Mouse (Mus musculus): Measurements from ENCODE around the gene Sc5d. TPM values are rescaled to one million over a fixed set of nuclear protein-coding genes. Genes with fewer than 3 reads are reported as not detected.

Sc5d gene
- polyA plus RNA-seq, 1 experiment from 2014 or later: 60.0 TPM

DNA sequence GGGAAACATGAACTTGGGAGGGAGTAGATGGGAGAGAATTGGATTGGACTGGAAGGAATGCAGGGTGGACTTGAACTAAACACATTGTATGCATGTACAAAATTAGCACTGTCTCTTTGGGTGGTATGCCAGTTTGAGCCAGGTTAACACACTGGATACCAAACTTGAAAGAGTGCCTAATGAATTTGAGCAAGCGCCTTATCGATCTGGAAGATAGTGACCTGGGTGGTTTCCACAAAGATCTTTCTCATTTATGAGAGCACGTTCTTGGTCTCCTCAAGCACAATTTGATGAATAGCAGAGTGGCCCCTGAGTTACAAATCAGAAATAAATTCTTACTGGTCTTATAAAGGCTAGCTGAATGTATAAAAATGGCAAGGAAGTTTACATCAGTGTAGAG lies 6.6 kb upstream of the Sc5d start:
- 95% methylated on average over 3 of the region's 3 CpGs for WGBS
- Histone ChIP-seq H3K9me3 (ENCODE audit: control insufficient read depth, low read length) (no peaks in the 10 kb centered on the region), H3K4me3 (ENCODE audit: low read depth, low read length) (no peak overlapping the region), H3K27me3 (ENCODE audit: control insufficient read depth, insufficient read depth, low read length) (no peaks in the 10 kb centered on the region), H3K27ac (ENCODE audit: low read depth, low read length) (no peak overlapping the region), H3K36me3 (ENCODE audit: control insufficient read depth, insufficient read depth, low read length) (no peaks in the 10 kb centered on the region), H3K9ac (ENCODE audit: low read length) (no peak overlapping the region), H3K4me1 (ENCODE audit: control insufficient read depth, insufficient read depth, low read length) (no peaks in the 10 kb centered on the region), H3K4me2 (no peak overlapping the region)
- ATAC-seq (ENCODE audit: low FRiP score) (no peak), DNase-seq (ENCODE audit: low spot score, missing footprints) (no peak)

DNA sequence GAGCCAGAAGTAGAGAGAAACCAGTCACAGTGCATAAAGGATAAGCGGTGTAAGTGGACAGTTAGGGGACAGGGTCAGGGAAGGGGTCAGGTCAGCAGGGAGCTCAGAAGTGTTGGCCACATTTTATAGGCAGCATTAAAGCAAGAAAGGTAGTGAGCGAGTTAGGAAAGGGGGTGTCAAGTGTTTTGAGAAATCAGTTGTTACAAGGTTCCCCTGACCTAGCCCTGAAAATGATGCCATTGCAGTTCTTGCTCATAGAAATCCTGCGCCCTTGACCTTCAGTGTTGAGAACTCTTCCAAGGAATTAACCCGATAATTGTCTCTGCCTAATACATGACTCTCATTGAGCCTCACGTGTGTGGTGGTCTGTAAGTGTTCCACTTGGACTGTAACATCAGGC lies 6.0 kb upstream of the Sc5d start:
- Histone ChIP-seq H3K4me2 (no peak overlapping the region), H3K27ac (ENCODE audit: low read depth, low read length) (no peak overlapping the region), H3K36me3 (ENCODE audit: control insufficient read depth, insufficient read depth, low read length) (no peaks in the 10 kb centered on the region), H3K4me3 (ENCODE audit: low read depth, low read length) (no peak overlapping the region), H3K9me3 (ENCODE audit: control insufficient read depth, low read length) (no peaks in the 10 kb centered on the region), H3K9ac (ENCODE audit: low read length) (no peak overlapping the region), H3K27me3 (ENCODE audit: control insufficient read depth, insufficient read depth, low read length) (no peaks in the 10 kb centered on the region), H3K4me1 (ENCODE audit: control insufficient read depth, insufficient read depth, low read length) (no peaks in the 10 kb centered on the region)
- no peak for DNase-seq (ENCODE audit: low spot score, missing footprints)
- ATAC-seq (ENCODE audit: low FRiP score): no peak
- 85% methylated on average over 5 of the region's 5 CpGs for WGBS

DNA sequence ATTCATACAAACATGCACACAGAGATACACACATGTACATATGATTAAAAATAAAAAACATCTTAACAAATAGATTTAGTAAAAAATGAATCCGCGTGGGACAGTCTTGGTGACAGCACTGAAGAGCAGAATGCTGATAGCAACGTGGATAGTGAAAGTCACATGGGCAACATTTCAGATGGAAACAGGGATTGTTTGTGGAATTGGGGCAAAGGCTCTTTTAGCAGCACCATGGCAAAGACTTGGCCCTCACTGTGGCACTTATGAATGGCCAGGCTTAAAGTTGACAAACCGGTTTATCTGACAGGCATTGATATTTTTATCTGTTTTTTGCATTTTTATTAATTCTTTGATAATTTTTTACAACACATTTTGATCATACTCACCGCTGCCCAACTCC lies 4.3 kb upstream of the Sc5d start:
- no peak for DNase-seq (ENCODE audit: low spot score, missing footprints)
- no peak overlapping the region for H3K4me3 ChIP-seq (ENCODE audit: low read depth, low read length)
- WGBS: 90% methylated on average over 5 of the region's 5 CpGs

DNA sequence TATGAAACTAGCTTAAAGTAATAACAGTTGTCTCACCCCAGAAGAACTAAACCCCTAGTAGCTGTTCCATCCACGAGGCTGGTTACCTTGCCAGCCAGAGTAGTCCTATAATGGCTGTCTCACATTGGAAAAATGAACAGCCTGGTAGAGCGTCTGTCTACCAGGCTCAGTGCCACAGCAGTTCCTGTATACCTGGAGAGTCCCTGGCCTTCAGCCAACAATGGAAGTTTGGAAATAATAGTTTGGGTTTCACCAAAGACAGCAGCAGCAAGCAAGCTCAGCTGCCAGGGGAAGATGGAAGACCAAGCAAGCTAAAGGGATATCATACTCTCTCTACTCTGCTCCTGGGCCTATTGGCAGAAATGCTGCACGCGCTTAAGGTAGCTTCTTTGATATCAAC lies 1.3 kb upstream of the Sc5d start:
- no peak for ATAC-seq (ENCODE audit: low FRiP score)
- WGBS: 91% methylated on average over 4 of the region's 4 CpGs
- no peak overlapping the region for H3K4me2 ChIP-seq

More for the DNA sequence above, 4.3 kb upstream of the Sc5d start:
- ATAC-seq (ENCODE audit: low FRiP score): no peak
- no peaks in the 10 kb centered on the region for H3K4me1 ChIP-seq (ENCODE audit: control insufficient read depth, insufficient read depth, low read length)
- H3K27me3 ChIP-seq (ENCODE audit: control insufficient read depth, insufficient read depth, low read length): no peaks in the 10 kb centered on the region
- no peak overlapping the region for H3K4me2 ChIP-seq
- H3K36me3 ChIP-seq (ENCODE audit: control insufficient read depth, insufficient read depth, low read length): no peaks in the 10 kb centered on the region
- H3K27ac ChIP-seq (ENCODE audit: low read depth, low read length): no peak overlapping the region
- H3K9me3 ChIP-seq (ENCODE audit: control insufficient read depth, low read length): no peaks in the 10 kb centered on the region
- no peak overlapping the region for H3K9ac ChIP-seq (ENCODE audit: low read length)

DNA sequence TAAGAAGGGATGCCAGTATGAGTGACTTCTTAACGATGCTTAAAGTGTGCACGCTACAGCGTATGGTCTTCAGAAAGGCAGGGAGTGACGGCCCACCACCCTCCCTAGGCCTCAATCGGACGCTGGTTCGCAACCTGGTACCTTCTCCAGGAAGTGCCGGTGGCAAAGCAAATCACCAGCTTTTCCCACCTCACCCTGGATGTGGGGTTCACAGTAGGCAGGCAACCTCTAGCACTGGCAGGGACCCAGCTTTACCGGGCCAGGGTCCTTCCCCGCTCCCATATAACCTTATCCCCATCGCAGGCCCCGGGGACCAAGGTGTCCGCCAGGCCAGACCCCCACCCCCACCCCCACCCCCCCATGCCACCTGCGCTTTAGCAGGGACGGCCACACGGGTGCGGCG lies 346 bp downstream of the Sc5d start:
- H3K9me3 ChIP-seq (ENCODE audit: control insufficient read depth, low read length): no peaks in the 10 kb centered on the region
- H3K9ac ChIP-seq (ENCODE audit: low read length): peak overlapping the region; percentile 81
- H3K27me3 ChIP-seq (ENCODE audit: control insufficient read depth, insufficient read depth, low read length): no peaks in the 10 kb centered on the region
- DNase-seq (ENCODE audit: low spot score, missing footprints) (peak; percentile 93), ATAC-seq (ENCODE audit: low FRiP score) (peak; percentile 70)
- peak overlapping the region; percentile 80 for H3K4me3 ChIP-seq (ENCODE audit: low read depth, low read length)
- H3K4me1 ChIP-seq (ENCODE audit: control insufficient read depth, insufficient read depth, low read length): peaks cover 8% of the 10 kb centered on the region; the same call in 1 of the 2 replicates
- peak overlapping the region; percentile 35; the same call in 1 of the 2 replicates for H3K27ac ChIP-seq (ENCODE audit: low read depth, low read length)
- H3K36me3 ChIP-seq (ENCODE audit: control insufficient read depth, insufficient read depth, low read length): no peaks in the 10 kb centered on the region
- H3K4me2 ChIP-seq: peak overlapping the region; percentile 61
- WGBS: 1% methylated on average over 18 of the region's 18 CpGs

More for the DNA sequence above, 1.3 kb upstream of the Sc5d start:
- H3K4me1 ChIP-seq (ENCODE audit: control insufficient read depth, insufficient read depth, low read length): peaks cover 8% of the 10 kb centered on the region; the same call in 1 of the 2 replicates
- no peaks in the 10 kb centered on the region for H3K36me3 ChIP-seq (ENCODE audit: control insufficient read depth, insufficient read depth, low read length)
- H3K27ac ChIP-seq (ENCODE audit: low read depth, low read length): no peak overlapping the region
- no peak for DNase-seq (ENCODE audit: low spot score, missing footprints)
- no peak overlapping the region for H3K9ac ChIP-seq (ENCODE audit: low read length)
- H3K9me3 ChIP-seq (ENCODE audit: control insufficient read depth, low read length): no peaks in the 10 kb centered on the region
- H3K4me3 ChIP-seq (ENCODE audit: low read depth, low read length): no peak overlapping the region
- H3K27me3 ChIP-seq (ENCODE audit: control insufficient read depth, insufficient read depth, low read length): no peaks in the 10 kb centered on the region

DNA sequence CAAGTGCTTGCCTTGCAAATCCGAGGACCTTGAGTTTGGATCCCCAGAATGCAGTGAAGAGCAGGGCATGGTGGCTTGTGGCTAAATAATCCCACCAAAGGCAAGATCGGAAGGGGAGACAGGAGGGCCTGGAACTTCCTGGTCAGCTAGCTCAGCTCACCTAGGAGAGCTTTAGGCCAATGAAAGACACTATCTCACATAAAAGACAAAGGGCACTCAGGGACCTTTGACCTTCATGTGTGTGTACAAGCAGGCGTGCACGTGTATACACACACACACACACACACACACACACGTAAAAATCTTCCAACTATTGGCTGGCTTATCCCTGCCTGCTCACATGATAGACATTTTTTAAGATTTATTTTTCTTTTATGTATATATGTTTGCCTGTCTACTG lies 3.6 kb downstream of the Sc5d start:
- H3K4me3 ChIP-seq (ENCODE audit: low read depth, low read length): no peak overlapping the region
- no peaks in the 10 kb centered on the region for H3K9me3 ChIP-seq (ENCODE audit: control insufficient read depth, low read length)
- H3K27ac ChIP-seq (ENCODE audit: low read depth, low read length): no peak overlapping the region
- no peak overlapping the region for H3K9ac ChIP-seq (ENCODE audit: low read length)
- DNase-seq (ENCODE audit: low spot score, missing footprints): no peak
- 89% methylated on average over 5 of the region's 5 CpGs for WGBS
- no peak overlapping the region for H3K4me2 ChIP-seq
- ATAC-seq (ENCODE audit: low FRiP score): no peak
- H3K36me3 ChIP-seq (ENCODE audit: control insufficient read depth, insufficient read depth, low read length): peaks cover 22% of the 10 kb centered on the region
- peaks cover 8% of the 10 kb centered on the region; the same call in 1 of the 2 replicates for H3K4me1 ChIP-seq (ENCODE audit: control insufficient read depth, insufficient read depth, low read length)
- no peaks in the 10 kb centered on the region for H3K27me3 ChIP-seq (ENCODE audit: control insufficient read depth, insufficient read depth, low read length)

DNA sequence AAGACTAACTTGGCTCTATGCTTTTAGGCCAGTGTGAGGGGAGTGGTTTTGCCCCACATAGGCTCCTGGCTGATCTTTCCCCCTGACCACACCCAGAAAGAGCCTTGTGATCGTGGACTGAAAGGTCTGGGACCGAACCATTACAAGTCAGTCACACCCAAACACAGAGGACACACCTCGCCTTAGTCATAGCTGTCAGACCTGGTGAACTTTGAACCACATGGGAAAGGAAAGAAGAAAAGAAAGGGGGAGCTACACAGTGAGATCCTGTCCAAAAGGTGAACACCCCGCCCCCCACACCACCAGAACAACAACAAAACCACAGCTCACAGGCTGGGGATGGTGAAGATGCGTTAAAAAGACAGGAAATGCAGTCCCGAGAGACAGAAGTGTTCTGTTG lies 14.9 kb downstream of the Sc5d start:
- no peaks in the 10 kb centered on the region for H3K4me1 ChIP-seq (ENCODE audit: control insufficient read depth, insufficient read depth, low read length)
- H3K27me3 ChIP-seq (ENCODE audit: control insufficient read depth, insufficient read depth, low read length): no peaks in the 10 kb centered on the region
- no peaks in the 10 kb centered on the region for H3K9me3 ChIP-seq (ENCODE audit: control insufficient read depth, low read length)
- ATAC-seq (ENCODE audit: low FRiP score) (no peak), DNase-seq (ENCODE audit: low spot score, missing footprints) (no peak)
- no peak overlapping the region for H3K4me2 ChIP-seq
- peaks cover 2% of the 10 kb centered on the region; the same call in 1 of the 2 replicates for H3K36me3 ChIP-seq (ENCODE audit: control insufficient read depth, insufficient read depth, low read length)
- H3K9ac ChIP-seq (ENCODE audit: low read length): no peak overlapping the region
- H3K27ac ChIP-seq (ENCODE audit: low read depth, low read length): no peak overlapping the region
- WGBS: 83% methylated on average over 6 of the region's 6 CpGs
- H3K4me3 ChIP-seq (ENCODE audit: low read depth, low read length): no peak overlapping the region

- H3K27ac ChIP-seq (ENCODE audit: low read depth, low read length): no peak overlapping the region
- no peak overlapping the region for H3K4me2 ChIP-seq
- no peaks in the 10 kb centered on the region for H3K4me1 ChIP-seq (ENCODE audit: control insufficient read depth, insufficient read depth, low read length)
- DNase-seq (ENCODE audit: low spot score, missing footprints) (no peak), ATAC-seq (ENCODE audit: low FRiP score) (no peak)
- H3K36me3 ChIP-seq (ENCODE audit: control insufficient read depth, insufficient read depth, low read length): no peaks in the 10 kb centered on the region
- 91% methylated on average over 6 of the region's 6 CpGs for WGBS
- H3K27me3 ChIP-seq (ENCODE audit: control insufficient read depth, insufficient read depth, low read length): no peaks in the 10 kb centered on the region
- H3K9ac ChIP-seq (ENCODE audit: low read length): no peak overlapping the region
- no peaks in the 10 kb centered on the region for H3K9me3 ChIP-seq (ENCODE audit: control insufficient read depth, low read length)
- H3K4me3 ChIP-seq (ENCODE audit: low read depth, low read length): no peak overlapping the region
Measured at GRCm38 (mm10) chr9:42246688-42247087, 17.4 kb downstream of the Sc5d start.

GRCm38 (mm10) chr9:42244173-42244572 lies 19.9 kb downstream of the Sc5d start:
- Histone ChIP-seq H3K9me3 (ENCODE audit: control insufficient read depth, low read length) (no peaks in the 10 kb centered on the region), H3K36me3 (ENCODE audit: control insufficient read depth, insufficient read depth, low read length) (no peaks in the 10 kb centered on the region), H3K4me2 (no peak overlapping the region), H3K27ac (ENCODE audit: low read depth, low read length) (no peak overlapping the region), H3K27me3 (ENCODE audit: control insufficient read depth, insufficient read depth, low read length) (no peaks in the 10 kb centered on the region), H3K4me1 (ENCODE audit: control insufficient read depth, insufficient read depth, low read length) (peaks cover 5% of the 10 kb centered on the region), H3K4me3 (ENCODE audit: low read depth, low read length) (no peak overlapping the region), H3K9ac (ENCODE audit: low read length) (no peak overlapping the region)
- 90% methylated on average over 5 of the region's 5 CpGs for WGBS
- ATAC-seq (ENCODE audit: low FRiP score): no peak
- no peak for DNase-seq (ENCODE audit: low spot score, missing footprints)

- ATAC-seq (ENCODE audit: low FRiP score): 0 out of 2 replicates have a peak, but pooled peaks have one; percentile 33
- Histone ChIP-seq H3K4me3 (ENCODE audit: low read depth, low read length) (no peak overlapping the region), H3K36me3 (ENCODE audit: control insufficient read depth, insufficient read depth, low read length) (no peaks in the 10 kb centered on the region), H3K27me3 (ENCODE audit: control insufficient read depth, insufficient read depth, low read length) (no peaks in the 10 kb centered on the region), H3K27ac (ENCODE audit: low read depth, low read length) (no peak overlapping the region), H3K4me2 (no peak overlapping the region), H3K9ac (ENCODE audit: low read length) (no peak overlapping the region), H3K9me3 (ENCODE audit: control insufficient read depth, low read length) (no peaks in the 10 kb centered on the region), H3K4me1 (ENCODE audit: control insufficient read depth, insufficient read depth, low read length) (peaks cover 5% of the 10 kb centered on the region)
- no peak for DNase-seq (ENCODE audit: low spot score, missing footprints)
- WGBS: 82% methylated on average over 3 of the region's 3 CpGs
Measured at GRCm38 (mm10) chr9:42241021-42241420, 23.0 kb downstream of the Sc5d start.

Data from midbrain, embryonic 11.5 days (tissue).